Mouse (Mus musculus) heart, embryonic 12.5 days (tissue): ENCODE data around the gene Fcgr2b. TPM values are rescaled to one million over a fixed set of nuclear protein-coding genes. Genes with fewer than 3 reads are reported as not detected.

ENCODE experiments used
- ATAC-seq: fragments of 200-750 bp; cut with Nextera tagmentation; 2 replicates; pipeline ENCODE4 v1.8.0; 2017; ENCODE audit warnings: moderate TSS enrichment, moderate library complexity; ENCODE audit not compliant: insufficient number of reproducible peaks, low FRiP score
- H3K27ac ChIP-seq: fragments of 300-500 bp; sonication (generic); 2 replicates; pipeline ENCODE4 v1.5.1; 2016; ENCODE audit warnings: mild to moderate bottlenecking, moderate library complexity; ENCODE audit not compliant: poor library complexity, severe bottlenecking
- H3K27me3 ChIP-seq: fragments of 300-500 bp; sonication (generic); replicated peaks from 2 replicates; pipeline ENCODE4 v1.6.1; 2016; ENCODE audit warnings: mild to moderate bottlenecking, moderate library complexity
- H3K36me3 ChIP-seq: fragments of 300-500 bp; sonication (generic); 2 replicates; pipeline ENCODE4 v1.6.1; 2016; ENCODE audit warnings: mild to moderate bottlenecking, moderate library complexity
- H3K4me1 ChIP-seq: fragments of 300-500 bp; sonication (generic); replicated peaks from 2 replicates; pipeline ENCODE4 v1.6.1; 2016; ENCODE audit warnings: mild to moderate bottlenecking
- H3K4me2 ChIP-seq: fragments of 300-500 bp; sonication (generic); 2 replicates; pipeline ENCODE4 v1.6.1; 2016; ENCODE audit warnings: mild to moderate bottlenecking, moderate library complexity
- H3K4me3 ChIP-seq: fragments of 300-500 bp; sonication (generic); 2 replicates; pipeline ENCODE4 v1.5.1; 2016; ENCODE audit warnings: mild to moderate bottlenecking
- H3K9ac ChIP-seq: fragments of 300-500 bp; sonication (generic); 2 replicates; pipeline ENCODE4 v1.6.1; 2016; ENCODE audit warnings: mild to moderate bottlenecking, moderate library complexity
- H3K9me3 ChIP-seq: fragments of 300-500 bp; sonication (generic); replicated peaks from 2 replicates; pipeline ENCODE4 v1.6.1; 2016; ENCODE audit warnings: mild to moderate bottlenecking, moderate library complexity
- WGBS: fragments of 180-500 bp; shearing (Covaris S2); methylation state at CpG from one replicate; pipeline ENCODE4 v1.1.7; 2016; 5-methylcytosine and 5-hydroxymethylcytosine counted together
- polyA plus RNA-seq: library from polyadenylated mRNA; unstranded; fragments of >200 nt; fragmentation: Nextera tagmentation; extraction: Ambion mirVana; gene quantifications from 2 replicates; pipeline ENCODE4 v1.2.1, GENCODE M21; 2016

Fcgr2b gene
- polyA plus RNA-seq, result 0.19 TPM in 1 of 2 replicates, not detected in the other

DNA sequence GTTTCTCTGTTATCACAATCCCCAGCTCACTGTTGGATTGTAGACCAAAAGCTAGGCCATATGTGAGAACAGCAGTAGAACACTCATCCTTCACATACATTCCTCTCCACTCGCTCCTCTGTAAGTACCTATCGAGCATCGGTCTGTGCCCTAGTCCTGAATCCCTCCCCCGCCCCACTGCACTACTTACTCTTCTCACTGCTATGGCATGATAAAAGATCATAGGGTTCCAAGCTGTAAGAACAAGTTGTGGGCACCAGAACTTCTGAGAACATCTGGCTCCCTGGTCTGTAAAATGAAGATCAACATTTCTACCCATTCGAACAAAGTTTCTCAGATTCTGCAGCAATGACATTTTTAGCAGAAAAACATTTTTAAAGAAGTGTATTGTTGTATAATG lies at the start of gene Fcgr2b:
Fcgr2b (minus strand) TSS at position 101 of the 400 bp plus-strand sequence.
- no peak within 1 kb of the TSS for H3K4me2 ChIP-seq
- no peaks in the 10 kb centered on the region for H3K9me3 ChIP-seq
- ATAC-seq, result no peak
- WGBS, result 81% methylated on average over 5 of the region's 5 CpGs
- no peak within 1 kb of the TSS for H3K27ac ChIP-seq
- H3K27me3 ChIP-seq, result 0 out of 2 replicates have a peak, but pooled peaks cover 9% of the 10 kb centered on the region
- no peaks in the 10 kb centered on the region for H3K36me3 ChIP-seq
- no peak within 1 kb of the TSS for H3K4me3 ChIP-seq
- no peak within 1 kb of the TSS for H3K9ac ChIP-seq
- no peaks in the 10 kb centered on the region for H3K4me1 ChIP-seq

GRCm38 (mm10) chr1:171019311-171019950 lies 43.1 kb upstream of the Fcgr2b start:
- H3K9me3 ChIP-seq, result no peaks in the 10 kb centered on the region
- H3K4me3 ChIP-seq, result no peak overlapping the region
- no peak overlapping the region for H3K9ac ChIP-seq
- no peaks in the 10 kb centered on the region for H3K36me3 ChIP-seq
- H3K27ac ChIP-seq, result no peak overlapping the region
- H3K4me2 ChIP-seq, result no peak overlapping the region
- H3K27me3 ChIP-seq, result 0 out of 2 replicates have a peak, but pooled peaks cover 7% of the 10 kb centered on the region
- ATAC-seq, result no peak
- WGBS, result 71% methylated on average over 7 of the region's 7 CpGs
- no peaks in the 10 kb centered on the region for H3K4me1 ChIP-seq

DNA sequence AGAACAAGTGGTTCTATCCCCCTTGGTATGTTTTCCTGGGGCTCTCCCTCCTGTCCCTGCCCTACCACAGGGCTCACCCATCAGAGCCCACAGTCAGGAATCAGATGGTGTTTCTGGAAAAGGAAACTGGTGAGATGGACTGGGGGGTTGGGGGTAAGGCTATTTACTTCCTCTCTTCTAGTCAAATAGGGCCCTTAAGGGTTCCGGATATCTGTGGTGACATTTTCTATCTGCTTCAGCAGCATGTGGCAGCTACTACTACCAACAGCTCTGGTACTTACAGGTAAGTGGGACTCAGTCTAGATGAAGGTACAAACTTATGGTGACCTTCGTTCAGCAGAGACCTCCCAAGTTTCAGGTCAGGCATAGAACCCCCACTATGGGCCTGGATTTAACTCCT lies 42.4 kb upstream of the Fcgr2b start, which contains the start of gene Fcgr4:
Fcgr4 (plus strand) TSS at position 184 of the 400 bp plus-strand sequence.
- no peaks in the 10 kb centered on the region for H3K9me3 ChIP-seq
- H3K9ac ChIP-seq, result no peak within 1 kb of the TSS
- no peak for ATAC-seq
- H3K36me3 ChIP-seq, result no peaks in the 10 kb centered on the region
- 0 out of 2 replicates have a peak, but pooled peaks cover 7% of the 10 kb centered on the region for H3K27me3 ChIP-seq
- H3K4me2 ChIP-seq, result no peak within 1 kb of the TSS
- no peaks in the 10 kb centered on the region for H3K4me1 ChIP-seq
- H3K27ac ChIP-seq, result no peak within 1 kb of the TSS
- no peak within 1 kb of the TSS for H3K4me3 ChIP-seq
- 71% methylated on average over 2 of the region's 2 CpGs for WGBS

GRCm38 (mm10) chr1:171017468-171018158 lies 41.3 kb upstream of the Fcgr2b start:
- H3K9me3 ChIP-seq, result no peaks in the 10 kb centered on the region
- 0 out of 2 replicates have a peak, but pooled peaks cover 7% of the 10 kb centered on the region for H3K27me3 ChIP-seq
- H3K9ac ChIP-seq, result no peak overlapping the region
- WGBS, result 40% methylated on average over 6 of the region's 6 CpGs
- H3K4me2 ChIP-seq, result no peak overlapping the region
- no peaks in the 10 kb centered on the region for H3K4me1 ChIP-seq
- no peaks in the 10 kb centered on the region for H3K36me3 ChIP-seq
- no peak overlapping the region for H3K27ac ChIP-seq
- ATAC-seq, result no peak
- H3K4me3 ChIP-seq, result no peak overlapping the region

DNA sequence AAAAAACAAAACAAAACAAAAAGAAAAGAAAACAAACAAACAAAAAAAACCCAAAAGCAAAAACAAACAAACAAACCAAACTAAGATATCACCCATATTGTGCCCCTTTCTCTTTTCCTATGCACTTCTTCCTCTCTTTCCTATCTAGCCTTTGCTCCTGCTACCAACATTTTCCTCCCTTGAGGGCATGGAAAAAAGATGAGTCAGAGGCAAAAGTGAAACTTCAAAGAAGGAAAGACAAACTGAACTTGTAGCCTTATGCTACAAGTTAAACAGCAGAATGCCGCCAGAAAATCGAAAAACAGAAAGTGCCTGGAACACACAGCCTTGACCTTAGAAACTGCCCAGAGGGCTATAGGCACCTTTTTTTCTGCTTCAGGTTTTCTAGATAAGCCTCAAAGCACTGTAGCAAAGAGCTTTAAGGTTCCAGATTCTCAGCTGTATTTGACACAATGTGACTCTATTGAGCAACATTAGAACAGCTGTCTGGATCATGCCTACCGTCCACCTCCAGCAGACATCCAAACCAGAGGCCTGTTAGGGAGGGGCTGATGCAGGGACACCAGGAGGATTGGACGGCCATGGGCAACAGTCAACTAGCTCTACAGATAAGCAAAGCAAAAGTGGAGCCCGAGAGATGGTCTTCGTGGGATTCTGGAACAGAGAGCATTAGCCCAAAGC lies 40.5 kb upstream of the Fcgr2b start:
- ATAC-seq, result no peak
- Histone ChIP-seq H3K27ac (no peak overlapping the region), H3K36me3 (no peaks in the 10 kb centered on the region), H3K4me1 (no peaks in the 10 kb centered on the region), H3K4me2 (no peak overlapping the region), H3K9ac (no peak overlapping the region), H3K9me3 (no peaks in the 10 kb centered on the region), H3K4me3 (no peak overlapping the region), H3K27me3 (0 out of 2 replicates have a peak, but pooled peaks cover 7% of the 10 kb centered on the region)
- WGBS, result 62% methylated on average over 6 of the region's 6 CpGs

GRCm38 (mm10) chr1:171011733-171012132 lies 35.4 kb upstream of the Fcgr2b start:
- H3K27me3 ChIP-seq, result no peaks in the 10 kb centered on the region
- H3K36me3 ChIP-seq, result no peaks in the 10 kb centered on the region
- 69% methylated on average over 4 of the region's 4 CpGs for WGBS
- H3K4me3 ChIP-seq, result no peak overlapping the region
- H3K9me3 ChIP-seq, result peaks cover 9% of the 10 kb centered on the region; the same call in 1 of the 2 replicates
- H3K4me1 ChIP-seq, result no peaks in the 10 kb centered on the region
- no peak overlapping the region for H3K9ac ChIP-seq
- no peak for ATAC-seq
- H3K4me2 ChIP-seq, result no peak overlapping the region
- no peak overlapping the region for H3K27ac ChIP-seq

GRCm38 (mm10) chr1:171006905-171007304 lies 30.6 kb upstream of the Fcgr2b start:
- WGBS, result 74% methylated on average over 2 of the region's 2 CpGs
- Histone ChIP-seq H3K9me3 (peaks cover 9% of the 10 kb centered on the region; the same call in 1 of the 2 replicates), H3K4me2 (no peak overlapping the region), H3K27ac (no peak overlapping the region), H3K4me3 (no peak overlapping the region), H3K36me3 (no peaks in the 10 kb centered on the region), H3K27me3 (no peaks in the 10 kb centered on the region), H3K4me1 (no peaks in the 10 kb centered on the region), H3K9ac (no peak overlapping the region)
- no peak for ATAC-seq

DNA sequence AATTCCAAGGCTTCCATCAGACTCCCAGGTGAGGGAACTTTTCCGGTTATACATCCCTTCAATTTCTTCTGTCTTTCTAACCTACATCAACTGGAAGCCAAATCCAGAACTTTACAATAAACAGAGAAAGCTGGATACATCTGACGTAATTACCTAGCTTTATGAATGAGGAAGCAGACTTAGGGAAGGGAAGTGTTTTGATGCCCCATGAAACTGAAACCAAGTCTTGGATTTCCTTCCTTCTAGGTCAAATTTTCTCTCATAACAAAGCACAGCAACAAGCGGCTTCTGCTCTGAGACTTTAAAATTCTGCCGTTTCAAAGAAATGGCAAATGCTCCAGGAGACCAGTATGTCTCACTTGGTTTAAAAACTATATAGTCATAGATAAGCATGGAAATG lies 30.0 kb upstream of the Fcgr2b start:
- 83% methylated on average over 4 of the region's 4 CpGs for WGBS
- Histone ChIP-seq H3K4me1 (no peaks in the 10 kb centered on the region), H3K27ac (no peak overlapping the region), H3K27me3 (no peaks in the 10 kb centered on the region; the same call in 1 of the 2 replicates), H3K36me3 (no peaks in the 10 kb centered on the region), H3K9me3 (peaks cover 9% of the 10 kb centered on the region; the same call in 1 of the 2 replicates), H3K9ac (no peak overlapping the region), H3K4me2 (no peak overlapping the region), H3K4me3 (no peak overlapping the region)
- no peak for ATAC-seq

- H3K4me2 ChIP-seq, result no peak overlapping the region
- H3K9ac ChIP-seq, result no peak overlapping the region
- H3K4me1 ChIP-seq, result no peaks in the 10 kb centered on the region
- H3K27me3 ChIP-seq, result no peaks in the 10 kb centered on the region; the same call in 1 of the 2 replicates
- H3K4me3 ChIP-seq, result no peak overlapping the region
- no peaks in the 10 kb centered on the region for H3K36me3 ChIP-seq
- no peak overlapping the region for H3K27ac ChIP-seq
- ATAC-seq, result no peak
- H3K9me3 ChIP-seq, result peaks cover 9% of the 10 kb centered on the region; the same call in 1 of the 2 replicates
Observed at GRCm38 (mm10) chr1:171005586-171005985, 29.2 kb upstream of the Fcgr2b start.

DNA sequence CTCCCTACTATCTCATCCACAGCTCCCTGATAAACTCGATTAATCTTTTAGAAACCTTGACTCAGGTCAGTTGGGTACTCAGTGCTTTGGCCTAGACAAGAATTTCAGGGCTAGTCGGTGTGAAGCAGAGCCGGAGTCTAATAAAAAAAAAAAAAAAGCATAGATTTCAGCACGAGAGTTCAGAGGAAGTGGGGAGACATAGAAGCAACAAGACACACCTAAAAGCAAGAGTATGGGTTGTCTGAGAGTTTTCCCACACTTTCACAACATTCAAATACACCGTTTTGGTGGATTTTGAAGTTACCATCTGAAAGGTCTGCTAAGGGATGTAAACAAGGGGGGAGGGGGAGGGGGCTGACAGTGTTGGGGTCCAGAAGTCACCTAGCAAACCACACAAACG lies 28.7 kb upstream of the Fcgr2b start:
- ATAC-seq, result no peak
- no peak overlapping the region for H3K4me2 ChIP-seq
- no peaks in the 10 kb centered on the region for H3K36me3 ChIP-seq
- no peak overlapping the region for H3K4me3 ChIP-seq
- 64% methylated on average over 6 of the region's 6 CpGs for WGBS
- no peak overlapping the region for H3K27ac ChIP-seq
- H3K9ac ChIP-seq, result no peak overlapping the region
- H3K9me3 ChIP-seq, result peaks cover 9% of the 10 kb centered on the region; the same call in 1 of the 2 replicates
- H3K4me1 ChIP-seq, result no peaks in the 10 kb centered on the region
- no peaks in the 10 kb centered on the region; the same call in 1 of the 2 replicates for H3K27me3 ChIP-seq

DNA sequence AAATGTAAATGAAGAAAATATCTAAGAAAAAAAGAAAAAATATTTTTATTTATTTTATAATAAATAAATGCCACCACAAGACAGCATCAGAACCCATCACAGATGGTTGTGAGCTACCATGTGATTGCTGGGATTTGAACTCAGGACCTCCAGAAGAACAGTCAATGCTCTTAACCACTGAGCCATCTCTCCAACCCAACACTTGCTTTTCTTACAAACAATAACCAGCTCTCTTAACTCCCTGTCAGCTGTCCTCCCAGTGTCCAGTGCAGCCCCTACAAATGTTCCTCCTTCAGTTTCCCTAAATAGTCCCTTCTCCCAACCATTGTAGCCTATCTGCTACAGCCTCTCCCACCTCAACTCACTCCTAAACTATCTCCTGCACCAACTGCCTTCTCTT lies 23.5 kb upstream of the Fcgr2b start:
- H3K4me3 ChIP-seq, result no peak overlapping the region
- peaks cover 7% of the 10 kb centered on the region; the same call in 1 of the 2 replicates for H3K27me3 ChIP-seq
- no peaks in the 10 kb centered on the region for H3K9me3 ChIP-seq
- H3K9ac ChIP-seq, result no peak overlapping the region
- H3K36me3 ChIP-seq, result no peaks in the 10 kb centered on the region
- no peaks in the 10 kb centered on the region for H3K4me1 ChIP-seq
- H3K27ac ChIP-seq, result no peak overlapping the region
- no peak for ATAC-seq
- no peak overlapping the region for H3K4me2 ChIP-seq
